Mouse (Mus musculus): ENCODE measurements at regions not wholly inside any gene's neighbourhood (a gene's known extent, or its start where the extent isn't known, plus 50 kb on each side); places are given as distances from the start of the nearest gene placed in this dataset.

DNA sequence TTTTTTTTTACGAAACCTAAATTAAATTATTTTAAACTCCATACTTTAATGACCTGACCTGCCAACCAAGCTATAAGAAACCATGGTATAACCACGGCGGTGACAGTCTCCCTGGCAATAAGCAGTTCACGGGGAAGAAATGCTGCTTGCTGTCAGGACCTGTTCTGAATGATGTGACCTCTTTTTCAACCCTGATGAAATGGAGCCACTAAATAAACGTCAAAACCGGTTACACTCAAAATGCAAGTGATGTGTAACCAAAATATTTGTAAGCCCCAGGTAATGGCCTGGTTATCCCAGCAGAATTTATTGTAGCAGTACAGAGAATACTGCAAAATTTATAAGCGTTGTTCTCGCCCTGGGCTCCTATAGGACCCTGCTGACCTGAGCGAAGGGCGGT, 111.4 kb downstream of the Mis18a start:
- DNase-seq (ENCODE audit: extremely low read depth, low read depth, low spot score), result no peak

DNA sequence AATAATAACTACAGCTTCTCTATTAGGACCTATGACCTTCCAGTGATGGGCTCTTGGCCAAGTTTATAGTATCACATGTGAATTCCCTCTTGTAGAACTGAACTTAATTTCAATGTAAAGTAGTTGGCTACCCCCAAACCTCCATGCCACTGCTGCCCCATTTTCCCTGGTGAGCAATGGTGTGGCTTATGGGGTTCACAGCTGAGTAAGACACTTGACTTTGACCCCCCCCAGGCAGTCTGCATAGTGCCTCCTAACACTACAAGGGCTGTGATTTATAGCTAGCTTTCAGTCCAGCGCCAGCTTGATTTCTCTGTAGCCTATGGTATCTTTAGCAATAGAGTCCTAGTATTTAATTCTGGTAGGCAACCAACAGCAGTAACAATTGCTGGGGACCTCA, 113.1 kb downstream of the Mis18a start:
- DNase-seq (ENCODE audit: extremely low read depth, low read depth, low spot score), result no peak

DNA sequence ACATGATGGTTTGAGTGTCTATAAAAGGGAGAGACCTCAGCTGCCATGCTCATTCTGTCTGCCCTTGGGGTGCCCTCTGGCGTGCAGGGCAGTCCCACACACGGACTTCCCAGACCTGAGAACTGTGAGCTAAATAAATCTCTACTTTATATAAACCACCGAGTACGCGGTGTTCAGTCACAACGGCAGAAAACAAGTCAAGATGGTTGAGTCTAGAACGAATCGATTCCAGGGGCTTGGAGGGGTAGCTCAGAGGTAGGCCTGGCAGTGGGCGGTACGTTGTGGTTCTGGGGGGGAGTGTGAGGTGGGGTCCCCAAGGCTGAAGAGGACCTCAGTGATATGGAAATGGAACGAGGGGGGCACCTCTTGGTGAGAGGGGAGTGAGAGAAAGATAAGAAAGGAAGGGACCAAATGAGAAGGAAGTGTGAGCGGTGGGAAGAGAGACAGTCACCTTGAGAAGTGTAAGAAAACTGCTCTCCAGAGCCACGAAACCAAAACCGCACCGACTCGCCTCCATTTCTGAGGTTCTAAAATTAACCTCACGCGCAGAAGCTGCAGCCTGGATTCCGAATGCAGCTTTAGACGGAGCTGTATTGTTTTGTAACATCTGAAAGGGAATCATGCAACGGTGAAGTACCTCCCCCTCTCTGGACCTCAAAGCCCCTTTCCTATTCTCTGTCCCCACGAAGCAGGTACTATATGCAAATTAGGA, 117.0 kb downstream of the Mis18a start:
- no peak for DNase-seq (ENCODE audit: extremely low read depth, low read depth, low spot score)

DNA sequence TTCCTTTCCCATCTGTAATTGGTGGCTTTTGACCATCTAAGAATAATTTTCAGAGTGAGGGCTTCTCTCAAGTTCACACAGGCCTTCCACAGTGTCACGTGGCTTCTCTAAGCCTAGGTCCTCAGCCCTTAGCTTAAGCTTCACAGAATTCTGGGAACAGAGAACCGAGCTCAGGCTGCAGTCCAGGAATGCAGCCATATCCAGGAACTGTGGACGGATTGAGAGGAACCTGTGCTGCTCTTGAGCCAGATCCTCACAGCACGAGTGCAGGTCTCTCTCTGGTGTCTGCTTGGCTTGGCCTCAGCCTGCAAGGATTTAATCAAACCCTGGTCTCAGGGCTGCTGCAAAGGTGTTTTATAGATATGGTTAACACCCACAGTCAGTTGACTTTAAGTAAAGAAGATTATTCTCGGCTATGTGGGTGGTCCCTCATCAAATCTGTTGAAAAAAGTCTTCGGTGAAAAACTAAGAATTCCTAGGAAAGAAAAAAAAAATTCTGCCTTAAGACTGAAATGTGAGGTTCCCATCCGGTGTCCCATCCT, 127.8 kb downstream of the Mis18a start:
- no peak for DNase-seq (ENCODE audit: extremely low read depth, low read depth, low spot score)

DNA sequence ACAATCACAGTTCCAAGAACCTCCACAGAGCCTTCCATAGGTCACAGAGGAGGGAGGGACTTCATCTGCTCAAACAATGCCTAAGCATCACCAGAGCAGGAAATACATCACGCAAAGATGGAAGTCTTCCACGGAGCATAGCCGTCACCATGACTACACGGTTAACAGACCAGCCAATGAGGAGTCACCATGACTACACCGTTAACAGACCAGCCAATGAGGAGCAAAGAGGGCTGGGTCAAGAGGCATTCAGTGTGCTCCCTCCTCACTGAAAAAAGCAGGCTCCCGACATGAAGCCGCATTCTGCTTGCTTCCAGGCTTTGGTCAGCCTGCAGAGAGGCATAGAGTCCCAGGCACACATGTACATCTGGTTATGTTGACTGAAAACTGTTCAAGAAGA, 128.5 kb downstream of the Mis18a start:
- DNase-seq (ENCODE audit: extremely low read depth, low read depth, low spot score), result no peak

DNA sequence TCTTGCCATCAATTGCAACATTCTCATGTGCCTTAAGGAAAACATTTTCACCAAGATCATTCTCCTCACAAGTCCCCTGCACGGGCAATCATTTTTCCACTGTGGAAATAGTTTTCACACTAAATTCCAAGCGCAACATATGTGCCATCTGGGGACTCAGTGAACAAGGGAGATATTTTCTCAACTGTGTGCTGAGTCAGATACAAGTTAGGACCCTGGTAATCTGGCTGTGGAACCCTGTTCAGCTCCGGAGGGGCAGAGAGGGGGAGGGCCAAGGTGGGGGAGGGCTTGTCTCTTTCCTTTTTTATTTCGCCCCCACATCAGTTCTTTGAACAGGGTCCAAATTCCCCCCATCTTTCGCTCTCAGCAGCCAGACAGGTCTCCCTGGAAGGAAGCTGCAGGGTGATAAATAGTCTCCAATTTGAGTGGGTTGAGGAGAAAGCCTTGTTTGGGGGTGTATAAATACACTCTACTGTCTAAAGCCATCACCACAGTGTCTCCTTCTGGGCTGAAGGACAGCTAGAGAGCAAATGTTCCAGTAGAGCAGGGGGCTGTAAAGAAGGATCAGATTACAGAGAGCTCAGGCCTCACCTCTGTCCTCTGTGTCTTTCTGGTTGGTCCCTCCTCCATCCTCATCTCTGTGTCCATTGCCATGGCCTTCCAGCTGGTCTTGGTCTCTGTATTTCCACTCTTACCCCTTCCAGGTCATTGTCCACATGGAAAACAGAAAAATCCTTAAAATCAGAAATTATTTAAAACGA, 134.3 kb downstream of the Mis18a start:
- no peak for DNase-seq (ENCODE audit: extremely low read depth, low read depth, low spot score)

DNA sequence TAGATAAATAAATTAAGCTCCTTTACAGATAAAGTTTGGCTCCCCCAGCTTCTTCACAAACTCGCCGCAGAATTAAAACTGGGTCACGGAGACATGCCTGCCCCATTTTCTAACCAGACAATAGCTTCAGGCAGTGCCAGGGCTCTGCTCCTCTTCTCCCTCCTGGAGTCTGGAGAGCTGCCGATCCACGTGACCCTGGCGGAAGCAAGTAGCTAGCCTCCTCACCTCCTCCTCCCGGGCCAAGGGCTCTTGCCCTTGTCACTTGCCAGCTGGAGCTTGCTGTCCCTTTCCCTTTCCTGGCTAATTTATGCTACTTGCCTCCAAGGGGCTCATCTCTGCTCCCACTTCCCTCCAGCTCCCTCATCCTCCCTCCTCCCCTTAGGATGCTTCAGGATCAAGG, 142.0 kb downstream of the Mis18a start:
- no peak for DNase-seq (ENCODE audit: extremely low read depth, low read depth, low spot score)

DNA sequence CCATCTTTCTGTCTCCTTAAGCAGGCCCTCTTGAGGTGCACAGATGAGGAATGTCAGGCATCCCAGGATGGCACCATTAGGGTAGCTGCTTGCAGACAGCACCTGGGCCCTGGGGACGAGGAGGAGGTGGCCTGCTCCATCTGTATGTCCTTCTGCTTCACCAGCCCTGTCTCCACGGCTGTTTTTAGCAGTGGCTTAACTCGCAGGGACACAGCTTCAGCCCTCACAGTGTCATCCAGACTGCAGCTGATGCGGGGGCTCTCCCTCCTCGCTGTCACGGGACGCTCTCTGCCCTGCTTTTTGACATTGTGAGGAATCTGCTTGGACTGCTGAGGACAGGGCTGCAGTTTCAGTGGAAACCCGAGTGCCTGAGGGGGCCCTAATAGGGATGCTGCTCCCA, 146.8 kb downstream of the Mis18a start:
- DNase-seq (ENCODE audit: extremely low read depth, low read depth, low spot score), result no peak

DNA sequence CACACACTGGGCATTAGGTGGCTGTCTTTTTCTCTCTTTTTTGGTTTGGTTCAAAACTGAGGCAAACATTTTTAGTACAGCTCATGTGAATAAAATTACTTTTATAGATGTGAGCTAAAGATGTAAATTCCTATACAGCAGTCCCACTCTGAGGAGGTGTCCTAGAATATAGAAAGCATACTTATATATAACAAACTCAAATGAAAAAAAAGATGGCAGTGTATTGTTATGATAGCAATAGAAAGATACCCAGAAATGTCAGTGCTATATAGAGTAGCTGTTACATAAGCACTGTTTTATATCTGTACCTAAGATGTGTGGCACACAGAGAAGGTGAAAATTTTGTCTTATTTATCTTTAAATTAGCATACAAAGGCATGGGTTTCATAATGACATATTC, 156.1 kb downstream of the Mis18a start:
- DNase-seq (ENCODE audit: extremely low read depth, low read depth, low spot score), result no peak

DNA sequence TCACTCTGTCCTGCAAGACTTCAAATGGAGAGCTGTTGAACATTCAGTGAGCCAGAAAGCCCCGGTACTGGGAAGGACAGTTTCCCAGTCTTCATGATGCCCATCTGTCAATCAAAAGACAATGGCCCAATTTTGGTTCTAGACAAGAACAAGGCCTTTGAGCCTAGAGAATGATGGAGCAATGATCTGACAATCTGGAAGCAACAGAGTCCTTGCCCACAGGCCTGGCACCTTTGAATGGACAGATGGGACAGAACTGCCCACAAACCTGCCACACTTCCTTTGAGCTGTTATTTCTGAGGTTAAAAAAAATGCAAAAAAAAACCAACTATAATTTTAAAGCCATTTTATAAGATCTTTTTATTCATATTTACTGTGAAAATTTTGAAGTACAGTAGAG, 157.4 kb downstream of the Mis18a start:
- no peak for DNase-seq (ENCODE audit: extremely low read depth, low read depth, low spot score)

DNA sequence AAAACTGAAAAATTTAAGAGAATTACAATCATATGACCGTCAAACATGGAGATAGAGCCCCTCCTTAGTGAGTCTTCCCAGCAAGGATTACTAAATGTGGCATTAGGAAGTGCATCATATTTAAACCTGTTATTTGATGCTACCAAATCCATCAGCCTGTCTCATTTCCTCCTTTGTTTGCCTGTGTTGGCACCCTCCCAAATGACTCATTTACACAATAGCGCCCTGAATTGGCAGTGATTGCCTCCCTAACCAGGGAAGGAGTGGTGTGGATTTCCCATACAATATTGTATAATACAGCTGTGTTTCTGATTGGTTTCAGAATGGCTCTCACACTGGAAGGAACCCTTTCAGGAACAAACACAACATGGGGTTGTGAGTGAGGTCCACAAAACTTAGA, 162.0 kb downstream of the Mis18a start:
- peak; percentile 3 for DNase-seq (ENCODE audit: extremely low read depth, low read depth, low spot score)

DNA sequence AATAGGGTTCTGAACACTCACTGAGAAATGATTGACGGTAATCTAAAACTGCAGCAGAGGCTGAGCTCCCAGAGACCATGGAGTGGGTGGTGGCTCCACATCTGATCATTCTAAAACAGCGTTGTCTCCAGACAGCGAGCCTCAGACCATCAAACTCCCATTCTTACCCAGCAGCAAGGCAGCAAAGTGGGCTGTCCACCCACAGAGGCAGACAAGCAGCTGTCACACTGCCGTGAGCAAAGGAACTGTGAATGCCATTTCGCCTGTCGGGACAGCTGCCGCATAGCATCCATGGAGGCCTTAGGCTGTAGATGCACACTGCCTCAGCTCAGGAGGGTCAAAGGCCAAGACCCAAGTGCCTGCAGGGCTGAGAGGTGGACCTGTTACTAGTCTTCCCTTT, 167.3 kb downstream of the Hunk start:
- DNase-seq (ENCODE audit: extremely low read depth, low read depth, low spot score), result no peak

DNA sequence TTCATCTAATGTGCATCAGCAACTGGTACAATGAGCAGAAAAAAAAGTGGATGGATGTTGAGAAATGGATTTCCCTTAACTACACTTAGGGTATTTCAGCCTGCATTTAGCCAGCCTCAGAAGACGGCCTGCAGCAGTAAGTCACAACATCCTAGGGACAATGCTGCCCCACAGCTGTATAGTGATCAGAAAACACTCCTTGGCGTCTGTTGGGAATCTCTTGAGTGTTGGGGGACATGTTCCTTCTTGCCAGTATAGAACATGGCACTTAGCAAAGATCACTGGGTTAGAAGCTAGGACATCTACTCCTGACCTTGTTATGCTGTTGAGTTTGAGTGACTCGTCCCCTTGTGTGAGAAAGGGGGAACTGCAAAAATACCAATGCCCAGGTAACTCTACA, 165.2 kb downstream of the Hunk start:
- no peak for DNase-seq (ENCODE audit: extremely low read depth, low read depth, low spot score)

DNA sequence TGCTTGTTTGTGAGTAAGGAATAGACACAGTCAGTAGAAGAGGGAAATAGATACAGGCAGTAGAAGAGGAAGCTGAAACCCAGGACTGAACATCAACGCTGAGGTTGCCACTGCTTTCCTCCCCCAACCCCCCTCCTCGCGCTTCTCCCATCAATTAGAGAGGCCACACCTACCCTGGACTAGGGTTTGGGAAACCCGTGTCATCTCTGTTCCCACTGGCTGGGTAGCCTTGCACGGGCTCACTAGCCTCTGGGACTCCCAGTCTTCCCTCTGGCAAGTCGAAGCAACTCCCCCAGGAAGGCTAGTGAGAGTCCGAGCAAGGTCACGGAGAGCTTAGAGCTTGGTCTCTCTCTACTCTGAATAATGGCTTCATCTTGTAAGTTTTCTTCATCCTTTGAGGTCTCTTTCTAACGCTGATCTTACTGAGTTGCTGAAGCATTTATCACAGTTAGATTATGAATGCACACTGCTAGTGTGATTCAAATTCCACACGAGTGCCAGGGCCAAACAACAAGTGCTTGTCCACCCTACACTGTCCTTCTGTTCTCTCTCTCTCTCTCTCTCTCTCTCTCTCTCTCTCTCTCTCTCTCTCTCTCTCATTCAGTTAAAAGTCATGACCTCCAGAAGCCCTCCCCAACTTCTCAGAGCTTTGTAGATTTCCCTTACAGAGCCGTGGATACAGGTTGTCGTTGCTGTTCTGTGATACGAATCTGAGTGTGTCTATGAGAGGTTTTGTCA, 164.4 kb downstream of the Hunk start:
- no peak for DNase-seq (ENCODE audit: extremely low read depth, low read depth, low spot score)

All from fat pad, adult 2 months (tissue).